Mouse (Mus musculus) midbrain, embryonic 14.5 days (tissue): ENCODE measurements around the gene Gm20388. TPM values are rescaled to one million over a fixed set of nuclear protein-coding genes. Genes with fewer than 3 reads are reported as not detected.

Experiments
- ATAC-seq: fragments of 200-750 bp; cut with Nextera tagmentation; 2 replicates; pipeline ENCODE4 v1.8.0; 2017; ENCODE audit warnings: moderate number of reproducible peaks, moderate library complexity; ENCODE audit not compliant: low FRiP score, low TSS enrichment
- DNase-seq: peaks from one replicate; pipeline ENCODE4 v3.0.0-alpha.2; 2015
- H3K27ac ChIP-seq: fragments of 300-500 bp; sonication (generic); replicated peaks from 2 replicates; pipeline ENCODE4 v1.5.1; 2014; ENCODE audit warnings: mild to moderate bottlenecking, low read depth, low read length, moderate library complexity
- H3K27me3 ChIP-seq: fragments of 300-500 bp; sonication (generic); 2 replicates; pipeline ENCODE4 v1.6.1; 2014; ENCODE audit warnings: low read length, control low read depth, mixed read lengths; ENCODE audit not compliant: control insufficient read depth, insufficient read depth
- H3K36me3 ChIP-seq: fragments of 300-500 bp; sonication (generic); 2 replicates; pipeline ENCODE4 v1.6.1; 2014; ENCODE audit warnings: low read length, control low read depth; ENCODE audit not compliant: control insufficient read depth, insufficient read depth
- H3K4me1 ChIP-seq: fragments of 300-500 bp; sonication (generic); 2 replicates; pipeline ENCODE4 v1.6.1; 2014; ENCODE audit warnings: mild to moderate bottlenecking, antibody characterized with exemption, low read length, control low read depth; ENCODE audit not compliant: control insufficient read depth, insufficient read depth
- H3K4me2 ChIP-seq: fragments of 300-500 bp; sonication (generic); 2 replicates; pipeline ENCODE4 v1.6.1; 2014; ENCODE audit warnings: mild to moderate bottlenecking, low read length, moderate library complexity
- H3K4me3 ChIP-seq: fragments of 300-500 bp; sonication (generic); replicated peaks from 2 replicates; pipeline ENCODE4 v1.5.1; 2014; ENCODE audit warnings: low read depth, low read length
- H3K9ac ChIP-seq: fragments of 300-500 bp; sonication (generic); replicated peaks from 2 replicates; pipeline ENCODE4 v1.6.1; 2014; ENCODE audit warnings: mild to moderate bottlenecking, low read length, moderate library complexity
- H3K9me3 ChIP-seq: fragments of 300-500 bp; sonication (generic); 2 replicates; pipeline ENCODE4 v1.6.1; 2016; ENCODE audit warnings: low read length, control low read depth, mixed read lengths; ENCODE audit not compliant: control insufficient read depth
- WGBS: fragments of 180-500 bp; shearing (Covaris S2); extraction: QIAGEN DNeasy Blood & Tissue Kit; methylation state at CpG from one replicate; pipeline ENCODE4 v1.1.7; 2014; 5-methylcytosine and 5-hydroxymethylcytosine counted together
- polyA plus RNA-seq: library from polyadenylated mRNA; unstranded; fragments of >200 nt; fragmentation: Nextera tagmentation; extraction: Ambion mirVana; gene quantifications from 2 replicates; pipeline ENCODE4 v1.2.1, GENCODE M21; 2014

The Gm20388 gene
- polyA plus RNA-seq, 1 experiment from 2014 or later = 4.1 TPM

DNA sequence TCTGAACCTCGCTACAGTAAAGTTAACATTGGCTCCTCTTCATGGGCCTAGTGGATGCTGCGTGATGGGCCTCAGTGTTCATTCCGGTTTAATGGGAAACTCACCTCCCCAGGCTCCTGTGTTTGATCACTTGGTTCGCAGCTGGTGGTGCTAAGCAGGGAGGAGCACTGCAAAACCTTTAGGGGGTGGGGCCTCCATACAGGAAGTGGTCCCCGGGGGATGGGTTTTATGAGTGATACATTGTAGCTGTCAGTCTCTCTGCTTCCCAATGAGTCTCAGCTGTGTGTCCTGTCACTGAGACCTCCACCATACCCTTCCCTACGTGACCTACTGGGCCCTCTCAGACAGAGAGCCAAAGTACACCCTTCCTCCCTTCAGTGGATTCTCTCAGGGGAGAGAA lies 956.7 kb downstream of the Gm20388 start:
- 71% methylated on average over 6 of the region's 6 CpGs for WGBS
- DNase-seq = no peak
- Histone ChIP-seq H3K27ac (no peak overlapping the region), H3K4me2 (no peak overlapping the region), H3K4me1 (no peaks in the 10 kb centered on the region), H3K4me3 (no peak overlapping the region), H3K36me3 (no peaks in the 10 kb centered on the region), H3K9me3 (no peaks in the 10 kb centered on the region), H3K27me3 (no peaks in the 10 kb centered on the region), H3K9ac (no peak overlapping the region)
- no peak for ATAC-seq

DNA sequence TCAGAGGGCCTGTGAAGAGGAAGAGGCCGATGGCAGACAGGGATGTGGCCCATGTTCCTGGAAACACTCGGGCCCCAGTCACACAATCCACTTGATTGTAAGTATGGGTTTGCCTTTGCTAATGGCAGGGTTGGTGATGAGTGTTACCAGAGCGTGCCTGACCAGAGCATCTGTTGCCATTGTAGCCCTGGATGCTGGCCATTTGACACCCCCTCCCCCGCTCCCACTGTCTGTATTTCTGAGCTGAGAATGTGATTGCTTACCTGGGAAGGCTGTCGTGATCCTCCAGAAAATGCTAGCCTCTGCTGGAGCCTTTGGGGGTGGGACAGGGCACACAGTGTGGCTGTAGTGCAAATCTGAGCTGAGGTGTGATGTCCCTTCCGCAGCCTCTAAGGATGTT lies 962.0 kb downstream of the Gm20388 start:
- Histone ChIP-seq H3K9ac (no peak overlapping the region), H3K9me3 (no peaks in the 10 kb centered on the region), H3K4me1 (no peaks in the 10 kb centered on the region), H3K36me3 (no peaks in the 10 kb centered on the region), H3K27me3 (no peaks in the 10 kb centered on the region), H3K27ac (no peak overlapping the region), H3K4me3 (no peak overlapping the region), H3K4me2 (no peak overlapping the region)
- WGBS = 81% methylated on average over 6 of the region's 6 CpGs
- DNase-seq (no peak), ATAC-seq (no peak)

DNA sequence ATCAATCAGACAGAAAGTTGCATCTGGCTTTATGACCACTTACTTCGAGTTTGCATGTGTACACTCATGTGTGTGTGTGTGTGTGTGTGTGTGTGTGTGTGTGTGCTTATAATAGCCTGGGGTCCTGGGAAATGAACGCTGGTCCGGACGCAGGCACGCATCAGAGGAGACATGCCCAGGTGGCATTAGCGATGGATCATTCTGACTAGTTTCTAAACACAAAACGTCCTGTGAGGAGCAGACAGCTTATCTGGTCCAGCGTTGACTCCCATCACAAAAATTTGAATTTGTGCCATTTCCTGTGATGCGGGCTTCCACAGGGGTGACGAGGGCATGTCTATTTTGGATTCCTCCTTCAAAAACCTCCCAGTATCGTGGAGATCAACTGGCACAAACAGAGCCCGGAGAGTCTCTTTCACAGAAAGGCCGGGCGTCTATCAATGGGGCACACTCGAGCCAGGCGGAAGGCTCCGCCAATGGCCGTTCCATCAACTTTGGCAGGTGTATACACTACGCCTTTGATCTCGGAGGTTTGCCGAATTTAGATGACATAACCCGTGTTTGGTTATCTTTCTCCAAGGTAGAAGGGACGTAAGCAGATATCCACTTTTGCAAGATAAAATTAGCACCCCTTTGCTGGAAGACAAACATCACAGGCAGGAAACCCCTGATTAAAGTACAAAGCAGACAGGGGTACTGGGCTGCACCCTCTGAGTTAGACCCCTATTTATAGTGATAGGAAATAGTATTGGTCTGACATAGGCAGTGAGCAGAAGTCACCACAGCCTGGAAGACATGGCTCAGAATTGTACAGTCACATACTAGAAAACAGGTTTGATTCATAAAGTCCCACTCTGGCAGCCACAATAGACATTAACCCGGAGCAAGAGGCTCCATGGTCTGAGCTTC lies 965.6 kb downstream of the Gm20388 start:
- no peaks in the 10 kb centered on the region for H3K9me3 ChIP-seq
- H3K27me3 ChIP-seq = peaks cover 11% of the 10 kb centered on the region; the same call in 1 of the 2 replicates
- no peak overlapping the region for H3K4me2 ChIP-seq
- no peak overlapping the region for H3K4me3 ChIP-seq
- H3K36me3 ChIP-seq = no peaks in the 10 kb centered on the region
- no peak for DNase-seq
- ATAC-seq = no peak
- H3K27ac ChIP-seq = no peak overlapping the region
- no peak overlapping the region for H3K9ac ChIP-seq
- 83% methylated on average over 24 of the region's 24 CpGs for whole genome bisulfite sequencing
- no peaks in the 10 kb centered on the region for H3K4me1 ChIP-seq

DNA sequence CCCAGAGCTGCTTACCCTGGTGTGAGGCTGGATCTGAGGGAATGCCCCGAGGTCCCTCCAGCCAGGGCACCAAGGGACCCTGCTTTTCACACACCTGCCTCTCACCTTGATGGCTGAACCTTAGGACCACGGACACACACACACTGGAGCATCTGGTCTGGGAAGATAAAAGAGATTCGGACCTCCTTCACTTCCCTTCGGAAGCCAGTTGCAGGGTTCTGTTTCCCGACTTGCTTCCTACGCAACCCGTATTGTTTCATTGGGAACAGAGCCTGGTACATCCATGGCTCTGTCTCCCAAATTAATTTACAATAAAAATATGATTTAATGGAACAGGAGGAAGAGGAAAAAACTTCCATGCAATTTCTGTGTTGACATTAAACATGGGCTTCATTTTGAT lies 966.4 kb downstream of the Gm20388 start:
- H3K4me3 ChIP-seq = no peak overlapping the region
- H3K9me3 ChIP-seq = no peaks in the 10 kb centered on the region
- no peaks in the 10 kb centered on the region for H3K4me1 ChIP-seq
- H3K9ac ChIP-seq = no peak overlapping the region
- H3K4me2 ChIP-seq = no peak overlapping the region
- ATAC-seq = no peak
- 81% methylated on average over 7 of the region's 7 CpGs for WGBS
- no peaks in the 10 kb centered on the region for H3K36me3 ChIP-seq
- H3K27ac ChIP-seq = no peak overlapping the region
- peaks cover 15% of the 10 kb centered on the region; the same call in 1 of the 2 replicates for H3K27me3 ChIP-seq
- DNase-seq = no peak

DNA sequence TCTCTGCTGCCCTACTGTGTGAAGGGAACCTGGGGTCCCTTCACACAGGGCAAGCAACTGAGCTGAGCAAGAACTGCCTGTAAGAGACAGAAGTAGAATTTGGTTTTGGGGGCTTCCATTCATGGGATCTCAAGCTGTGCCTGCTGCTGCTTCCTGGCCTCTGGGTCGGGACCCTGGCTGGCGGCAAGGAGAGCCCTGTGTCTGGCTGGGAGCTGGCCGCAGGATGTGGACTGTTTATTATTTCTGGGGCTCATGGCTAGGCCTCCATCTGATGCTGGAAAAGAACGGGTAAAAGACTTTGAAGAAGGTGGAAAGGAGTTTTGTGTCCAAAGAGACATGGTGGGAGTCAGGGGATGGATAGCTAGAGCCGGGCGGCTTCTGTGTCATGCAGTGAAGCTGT lies 969.3 kb downstream of the Gm20388 start:
- Histone ChIP-seq H3K27me3 (peaks cover 27% of the 10 kb centered on the region; the same call in 1 of the 2 replicates), H3K36me3 (no peaks in the 10 kb centered on the region), H3K4me3 (no peak overlapping the region), H3K27ac (no peak overlapping the region), H3K9me3 (no peaks in the 10 kb centered on the region), H3K4me1 (no peaks in the 10 kb centered on the region), H3K9ac (no peak overlapping the region), H3K4me2 (no peak overlapping the region)
- ATAC-seq (no peak), DNase-seq (no peak)
- 73% methylated on average over 6 of the region's 6 CpGs for WGBS

- Histone ChIP-seq H3K4me1 (no peaks in the 10 kb centered on the region), H3K27ac (no peak overlapping the region), H3K9ac (no peak overlapping the region), H3K4me2 (no peak overlapping the region), H3K27me3 (peaks cover 43% of the 10 kb centered on the region; the same call in 1 of the 2 replicates), H3K4me3 (no peak overlapping the region), H3K9me3 (no peaks in the 10 kb centered on the region), H3K36me3 (no peaks in the 10 kb centered on the region)
- no peak for ATAC-seq
- WGBS = 71% methylated on average over 10 of the region's 10 CpGs
- DNase-seq = no peak
These were observed 971.0 kb downstream of the Gm20388 start for GRCm38 (mm10) chr8:120881634-120882033.

DNA sequence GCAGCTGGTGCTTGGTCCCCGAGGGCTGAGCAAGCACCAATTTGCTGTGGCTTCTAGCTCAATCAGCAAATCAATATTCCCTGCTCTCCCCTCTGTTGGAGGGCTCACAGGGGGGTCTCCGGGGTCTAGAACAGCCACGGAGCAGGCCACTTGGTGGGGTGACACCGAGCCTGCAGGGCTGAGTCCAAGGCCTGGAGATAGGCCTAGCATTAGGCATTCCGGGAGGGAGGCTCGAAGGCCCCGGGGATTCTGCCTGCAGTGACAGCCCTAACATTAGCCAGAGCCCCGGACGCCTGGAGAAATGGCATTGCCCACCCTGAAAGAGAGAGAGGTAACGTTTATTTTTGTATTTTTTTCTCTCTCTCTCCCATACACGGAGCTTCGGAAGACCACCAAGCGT lies 972.0 kb downstream of the Gm20388 start:
- H3K27ac ChIP-seq = no peak overlapping the region
- no peak overlapping the region for H3K4me2 ChIP-seq
- H3K9me3 ChIP-seq = no peaks in the 10 kb centered on the region
- ATAC-seq (no peak), DNase-seq (no peak)
- no peaks in the 10 kb centered on the region for H3K36me3 ChIP-seq
- WGBS = 16% methylated on average over 13 of the region's 13 CpGs
- no peak overlapping the region for H3K9ac ChIP-seq
- H3K4me1 ChIP-seq = no peaks in the 10 kb centered on the region
- H3K4me3 ChIP-seq = no peak overlapping the region
- H3K27me3 ChIP-seq = peaks cover 52% of the 10 kb centered on the region; the same call in 1 of the 2 replicates

DNA sequence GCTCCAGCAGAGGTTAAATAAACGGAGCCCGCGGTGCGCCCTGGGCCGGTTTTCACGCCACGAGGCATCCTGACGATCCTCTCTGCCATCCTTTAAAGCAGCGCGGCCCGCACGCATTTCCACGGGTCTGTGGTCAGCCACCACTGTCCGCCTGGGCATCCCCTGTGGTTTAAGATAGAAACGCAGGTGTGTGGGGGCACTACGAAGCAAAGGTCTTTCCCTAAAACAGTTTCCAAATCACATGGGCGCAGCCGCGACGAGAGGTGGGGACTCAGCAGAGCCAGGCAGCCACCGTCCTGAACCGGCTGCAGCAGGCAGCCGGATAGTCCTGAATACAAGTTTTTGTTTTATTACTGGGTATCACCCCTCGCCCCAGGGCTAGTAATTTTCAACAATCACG lies 972.7 kb downstream of the Gm20388 start:
- ATAC-seq (no peak), DNase-seq (peak; percentile 46)
- Histone ChIP-seq H3K4me3 (no peak overlapping the region), H3K4me2 (no peak overlapping the region), H3K4me1 (no peaks in the 10 kb centered on the region), H3K27ac (no peak overlapping the region), H3K36me3 (no peaks in the 10 kb centered on the region), H3K27me3 (peaks cover 58% of the 10 kb centered on the region), H3K9me3 (no peaks in the 10 kb centered on the region), H3K9ac (no peak overlapping the region)
- 2% methylated on average over 25 of the region's 25 CpGs for WGBS

DNA sequence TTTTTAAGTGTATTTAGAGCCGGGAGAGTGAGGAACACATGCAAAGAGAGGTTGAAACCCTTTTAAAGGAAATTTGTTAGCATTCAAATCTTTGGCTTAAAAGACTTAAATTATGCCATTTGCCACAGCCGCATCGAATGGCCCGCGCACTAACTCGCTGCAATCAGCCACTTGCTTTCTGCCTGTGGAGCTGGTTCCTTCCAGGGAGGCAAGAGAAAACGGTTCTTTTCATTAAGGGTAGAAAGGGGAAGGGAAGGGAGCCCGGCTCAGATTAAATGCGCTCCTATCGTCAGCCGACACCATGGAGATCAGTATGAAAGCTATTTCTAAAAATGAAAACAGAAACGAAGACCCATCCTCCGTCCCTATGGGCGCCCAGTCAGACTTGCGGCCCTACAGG lies 973.2 kb downstream of the Gm20388 start:
- no peak for ATAC-seq
- H3K36me3 ChIP-seq = no peaks in the 10 kb centered on the region
- H3K9me3 ChIP-seq = no peaks in the 10 kb centered on the region
- no peak overlapping the region for H3K9ac ChIP-seq
- DNase-seq = peak; percentile 58
- H3K4me3 ChIP-seq = no peak overlapping the region
- no peak overlapping the region for H3K27ac ChIP-seq
- no peaks in the 10 kb centered on the region for H3K4me1 ChIP-seq
- H3K27me3 ChIP-seq = peaks cover 63% of the 10 kb centered on the region
- no peak overlapping the region for H3K4me2 ChIP-seq
- WGBS = 3% methylated on average over 15 of the region's 15 CpGs
